Mouse (Mus musculus): Measurements from ENCODE around the gene Pgrmc2. TPM values are rescaled to one million over a fixed set of nuclear protein-coding genes. Genes with fewer than 3 reads are reported as not detected.
A peak's percentile ranks its signal among the peaks of the same experiment; 100 is the strongest.

The Pgrmc2 gene
- polyA plus RNA-seq (2012; rRNA removed): 19.4 and 21.5 TPM in 2 replicates

DNA sequence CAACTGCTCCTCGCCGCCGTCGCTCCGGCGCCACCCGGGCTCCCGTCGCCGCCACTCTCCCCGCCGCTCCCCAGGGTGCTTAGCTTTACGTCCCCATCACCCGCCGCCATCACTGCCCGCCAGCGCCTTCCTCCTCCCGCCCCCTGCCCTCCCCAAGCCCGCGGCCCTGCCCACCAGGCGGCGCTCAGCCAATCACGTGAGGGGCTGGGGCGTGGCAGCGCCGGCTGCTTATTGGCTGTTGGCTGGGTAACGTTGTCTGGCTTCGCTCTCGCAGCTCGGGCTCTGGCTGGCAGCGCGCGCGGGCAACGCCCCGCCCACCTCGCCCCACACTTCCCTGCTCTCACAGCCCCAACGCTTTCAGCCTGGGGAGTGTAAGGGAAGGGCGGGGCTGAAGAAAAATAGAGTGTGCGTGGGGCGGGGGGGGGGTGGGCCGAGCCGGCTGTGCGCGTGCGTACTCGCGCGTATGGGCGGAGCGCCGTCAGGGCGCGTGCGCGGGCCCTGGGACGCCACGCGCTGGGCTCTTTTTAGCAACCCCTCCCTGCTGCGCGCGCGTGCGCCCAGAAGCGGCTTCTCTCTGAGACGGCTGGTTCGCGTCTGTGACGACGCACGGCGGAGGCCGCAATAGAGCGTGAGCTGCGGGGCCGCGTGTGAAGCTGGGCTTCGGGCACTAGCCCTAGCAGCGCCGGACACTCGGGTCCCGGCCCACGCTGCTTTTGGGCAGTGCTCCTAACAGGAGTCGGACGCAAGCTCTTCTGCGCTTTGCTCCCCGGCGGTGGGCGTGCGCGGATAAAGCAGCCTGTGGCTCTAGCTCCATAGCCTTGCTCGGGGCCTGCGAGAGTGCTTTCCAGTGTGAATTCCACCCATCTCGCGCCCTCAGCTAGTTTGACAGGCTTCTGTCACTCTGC is at the start of gene Pgrmc2:
Gene Pgrmc2, minus strand, starts transcription at position 162 of the 905 bp plus-strand sequence.
- Histone ChIP-seq H3K36me3 (ENCODE audit: control insufficient read depth, insufficient read depth, low read length) (no peaks in the 10 kb centered on the region), H3K27ac (ENCODE audit: insufficient read depth, low read depth, low read length) (peak within 1 kb of the TSS; percentile 72), H3K4me3 (ENCODE audit: insufficient read depth, low read depth, low read length) (peak within 1 kb of the TSS; percentile 70), H3K27me3 (replicated peaks; ENCODE audit: control insufficient read depth, insufficient read depth, low read length) (no peaks in the 10 kb centered on the region), H3K4me1 (ENCODE audit: control insufficient read depth, insufficient read depth, low read length) (no peaks in the 10 kb centered on the region)
- TF ChIP-seq POLR2A (IDR thresholded peaks at IDR 0.05; ENCODE audit: low read depth, low read length) (peak; percentile 82), CTCF (conservative IDR thresholded peaks at IDR 0.05; ENCODE audit: insufficient read depth, insufficient read length, low read depth, low read length) (no peak; the same call in 1 of the 2 replicates)
- under 1% methylated on average over 91 of the region's 95 CpGs for WGBS
- DNase-seq: peak; percentile 99

DNA sequence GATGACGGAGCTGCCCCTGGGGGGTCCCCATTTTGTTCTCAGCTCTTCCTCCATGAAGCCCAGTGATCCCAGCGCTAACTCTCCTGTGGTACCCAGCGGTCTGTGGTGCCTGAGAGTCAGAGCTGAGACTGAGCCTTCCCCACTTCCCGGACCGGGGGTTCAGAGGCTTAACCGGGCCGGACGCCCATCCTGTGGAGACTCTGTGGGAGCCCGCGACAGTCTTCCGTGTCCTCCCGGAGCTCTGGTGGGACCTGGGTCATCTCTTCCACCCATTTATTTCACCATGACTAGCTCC is 41.1 kb upstream of the Pgrmc2 start:
- Histone ChIP-seq H3K27me3 (replicated peaks; ENCODE audit: control insufficient read depth, insufficient read depth, low read length) (no peaks in the 10 kb centered on the region), H3K27ac (ENCODE audit: insufficient read depth, low read depth, low read length) (no peak overlapping the region), H3K4me1 (ENCODE audit: control insufficient read depth, insufficient read depth, low read length) (no peaks in the 10 kb centered on the region), H3K4me3 (ENCODE audit: insufficient read depth, low read depth, low read length) (no peak overlapping the region), H3K36me3 (ENCODE audit: control insufficient read depth, insufficient read depth, low read length) (no peaks in the 10 kb centered on the region)
- no peak for DNase-seq
- 32% methylated on average over 12 of the region's 12 CpGs for WGBS
- no peak for TF ChIP-seq CTCF (conservative IDR thresholded peaks at IDR 0.05; ENCODE audit: insufficient read depth, insufficient read length, low read depth, low read length)
- no peak for TF ChIP-seq POLR2A (IDR thresholded peaks at IDR 0.05; ENCODE audit: low read depth, low read length)

DNA sequence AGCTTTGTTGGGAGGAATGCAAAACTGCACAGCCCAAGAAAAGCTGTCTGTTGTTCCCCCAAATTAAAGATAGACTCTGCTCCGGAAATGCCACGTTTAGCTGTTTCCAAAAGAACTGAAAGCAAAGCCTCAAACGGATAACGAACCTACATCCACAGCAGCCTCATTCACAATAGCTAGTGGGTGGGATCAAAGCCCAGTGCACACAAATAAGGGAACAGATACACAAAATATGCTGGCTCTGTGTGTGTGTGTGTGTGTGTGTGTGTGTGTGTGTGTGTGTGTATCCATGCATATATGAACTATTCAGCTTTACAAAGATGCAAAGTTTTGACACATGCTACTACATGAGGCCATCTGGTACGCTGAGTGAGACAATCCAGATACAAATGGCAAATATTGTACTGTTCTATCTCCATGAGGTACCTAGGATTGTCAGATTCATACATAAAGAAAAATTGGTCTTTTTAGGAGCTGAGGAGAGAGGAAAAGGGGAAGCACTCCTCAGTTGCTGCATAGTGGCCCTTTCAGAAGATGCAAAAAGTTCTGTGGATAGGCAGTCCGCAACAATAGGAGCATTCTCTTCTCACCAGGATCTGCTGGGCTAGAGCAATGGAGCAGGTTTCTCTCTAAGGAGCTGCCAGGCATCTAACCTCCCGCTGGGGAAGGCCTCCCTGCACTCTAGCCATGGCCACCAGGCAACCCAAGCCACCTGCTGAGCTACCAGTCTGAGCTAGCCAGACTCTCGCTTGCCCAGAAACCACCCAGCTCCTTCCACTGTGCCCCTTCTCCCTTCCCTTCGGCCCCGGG is 40.5 kb upstream of the Pgrmc2 start:
- Histone ChIP-seq H3K27me3 (replicated peaks; ENCODE audit: control insufficient read depth, insufficient read depth, low read length) (no peaks in the 10 kb centered on the region), H3K4me3 (ENCODE audit: insufficient read depth, low read depth, low read length) (no peak overlapping the region), H3K4me1 (ENCODE audit: control insufficient read depth, insufficient read depth, low read length) (no peaks in the 10 kb centered on the region), H3K36me3 (ENCODE audit: control insufficient read depth, insufficient read depth, low read length) (no peaks in the 10 kb centered on the region), H3K27ac (ENCODE audit: insufficient read depth, low read depth, low read length) (no peak overlapping the region)
- no peak for DNase-seq
- no peak for TF ChIP-seq CTCF (conservative IDR thresholded peaks at IDR 0.05; ENCODE audit: insufficient read depth, insufficient read length, low read depth, low read length)
- TF ChIP-seq POLR2A (IDR thresholded peaks at IDR 0.05; ENCODE audit: low read depth, low read length): no peak
- 50% methylated on average over 10 of the region's 10 CpGs for WGBS

DNA sequence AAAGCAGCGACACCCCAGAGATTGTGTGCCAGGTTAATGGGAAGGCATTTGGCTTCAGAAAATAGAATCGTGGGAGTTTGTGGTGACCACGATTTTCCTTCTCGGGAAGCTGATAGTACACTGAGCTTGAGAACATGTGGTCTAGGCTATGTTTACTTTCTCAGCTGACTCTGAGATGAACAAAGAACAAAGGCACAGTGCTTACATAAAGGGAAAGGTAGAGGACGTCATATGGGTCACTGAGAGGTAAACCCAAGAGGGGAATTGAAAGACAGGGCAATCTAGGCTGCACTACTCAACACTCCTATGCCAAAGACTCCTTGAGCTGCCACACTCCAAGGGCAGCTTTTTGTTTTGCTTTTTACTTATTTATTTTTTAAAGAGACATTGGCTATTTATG is 35.3 kb upstream of the Pgrmc2 start:
- Histone ChIP-seq H3K27ac (ENCODE audit: insufficient read depth, low read depth, low read length) (no peak overlapping the region), H3K27me3 (replicated peaks; ENCODE audit: control insufficient read depth, insufficient read depth, low read length) (no peaks in the 10 kb centered on the region), H3K4me1 (ENCODE audit: control insufficient read depth, insufficient read depth, low read length) (no peaks in the 10 kb centered on the region), H3K36me3 (ENCODE audit: control insufficient read depth, insufficient read depth, low read length) (no peaks in the 10 kb centered on the region), H3K4me3 (ENCODE audit: insufficient read depth, low read depth, low read length) (no peak overlapping the region)
- WGBS: 73% methylated on average over 5 of the region's 5 CpGs
- DNase-seq: no peak
- TF ChIP-seq POLR2A (IDR thresholded peaks at IDR 0.05; ENCODE audit: low read depth, low read length): no peak
- TF ChIP-seq CTCF (conservative IDR thresholded peaks at IDR 0.05; ENCODE audit: insufficient read depth, insufficient read length, low read depth, low read length): no peak

DNA sequence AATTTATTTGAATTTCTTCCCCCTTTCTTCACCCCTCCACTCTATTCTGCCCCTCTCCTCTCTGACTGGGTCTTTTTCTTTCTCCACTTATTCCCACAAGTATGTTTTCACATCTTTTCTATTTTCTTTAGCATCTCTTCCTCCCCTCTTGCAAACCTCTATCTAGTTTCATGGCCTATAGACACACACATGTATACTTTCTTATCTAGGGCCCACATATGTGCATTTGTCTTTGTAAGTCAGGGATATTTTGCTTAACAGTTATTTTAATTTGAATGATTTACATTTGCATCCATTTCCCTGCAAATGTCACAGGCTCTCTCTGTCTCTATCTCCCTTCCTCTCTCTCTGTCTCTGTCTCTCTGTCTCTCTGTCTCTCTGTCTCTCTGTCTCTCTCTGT is 34.6 kb upstream of the Pgrmc2 start:
- no peaks in the 10 kb centered on the region for H3K36me3 ChIP-seq (ENCODE audit: control insufficient read depth, insufficient read depth, low read length)
- H3K27me3 ChIP-seq (replicated peaks; ENCODE audit: control insufficient read depth, insufficient read depth, low read length): no peaks in the 10 kb centered on the region
- DNase-seq: no peak
- H3K4me3 ChIP-seq (ENCODE audit: insufficient read depth, low read depth, low read length): no peak overlapping the region
- TF ChIP-seq POLR2A (IDR thresholded peaks at IDR 0.05; ENCODE audit: low read depth, low read length) (no peak), CTCF (conservative IDR thresholded peaks at IDR 0.05; ENCODE audit: insufficient read depth, insufficient read length, low read depth, low read length) (no peak)
- H3K27ac ChIP-seq (ENCODE audit: insufficient read depth, low read depth, low read length): no peak overlapping the region
- H3K4me1 ChIP-seq (ENCODE audit: control insufficient read depth, insufficient read depth, low read length): no peaks in the 10 kb centered on the region

DNA sequence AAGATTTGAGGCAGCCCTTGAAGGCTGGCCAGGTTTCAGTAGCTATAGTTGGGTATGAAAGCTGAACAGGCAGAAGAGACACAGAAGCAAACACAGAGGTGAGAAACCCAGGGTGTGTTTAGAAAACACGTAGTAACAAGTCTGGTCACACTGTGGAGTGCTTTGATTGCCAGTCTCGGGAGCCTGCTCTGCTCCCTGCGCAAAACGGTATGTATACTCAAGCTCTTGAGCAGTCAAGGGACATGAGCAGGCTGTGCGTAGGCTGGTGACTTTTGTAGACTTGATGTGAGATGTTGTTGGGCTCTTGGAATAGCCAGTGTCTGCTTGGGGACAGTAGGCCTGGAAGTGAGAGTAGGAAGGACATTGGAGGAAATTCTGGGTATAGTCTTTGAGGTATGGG is 30.3 kb upstream of the Pgrmc2 start:
- WGBS: 69% methylated on average over 5 of the region's 5 CpGs
- H3K27me3 ChIP-seq (replicated peaks; ENCODE audit: control insufficient read depth, insufficient read depth, low read length): no peaks in the 10 kb centered on the region
- no peaks in the 10 kb centered on the region for H3K4me1 ChIP-seq (ENCODE audit: control insufficient read depth, insufficient read depth, low read length)
- no peak for TF ChIP-seq POLR2A (IDR thresholded peaks at IDR 0.05; ENCODE audit: low read depth, low read length)
- no peak for TF ChIP-seq CTCF (conservative IDR thresholded peaks at IDR 0.05; ENCODE audit: insufficient read depth, insufficient read length, low read depth, low read length)
- no peak overlapping the region for H3K4me3 ChIP-seq (ENCODE audit: insufficient read depth, low read depth, low read length)
- no peak for DNase-seq
- no peak overlapping the region for H3K27ac ChIP-seq (ENCODE audit: insufficient read depth, low read depth, low read length)
- no peaks in the 10 kb centered on the region for H3K36me3 ChIP-seq (ENCODE audit: control insufficient read depth, insufficient read depth, low read length)

DNA sequence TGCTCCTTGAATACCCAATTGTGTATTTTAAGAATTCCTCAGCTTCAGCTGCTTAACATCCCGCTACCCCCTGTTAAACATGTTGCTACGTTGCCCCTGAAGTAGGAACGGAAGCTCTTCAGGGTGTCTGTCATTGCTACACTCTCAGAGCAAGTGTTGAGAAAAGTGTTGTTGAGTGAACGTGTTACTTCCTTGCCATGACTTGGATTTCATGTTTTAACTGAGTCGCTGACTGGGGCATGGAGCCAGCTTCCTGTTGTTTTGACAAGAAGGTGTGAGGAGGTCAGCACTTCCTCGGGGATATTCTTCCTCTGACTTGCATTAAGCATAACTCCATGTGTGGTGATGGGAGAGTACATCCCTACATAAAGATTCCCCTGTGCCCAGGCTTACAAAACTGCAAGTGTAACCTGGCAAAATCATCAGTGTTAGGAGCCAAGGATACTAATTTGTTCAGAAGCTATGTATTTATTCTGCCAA is 25.5 kb upstream of the Pgrmc2 start:
- Histone ChIP-seq H3K36me3 (ENCODE audit: control insufficient read depth, insufficient read depth, low read length) (no peaks in the 10 kb centered on the region), H3K4me1 (ENCODE audit: control insufficient read depth, insufficient read depth, low read length) (no peaks in the 10 kb centered on the region; the same call in 1 of the 2 replicates), H3K27ac (ENCODE audit: insufficient read depth, low read depth, low read length) (no peak overlapping the region), H3K4me3 (ENCODE audit: insufficient read depth, low read depth, low read length) (no peak overlapping the region), H3K27me3 (replicated peaks; ENCODE audit: control insufficient read depth, insufficient read depth, low read length) (no peaks in the 10 kb centered on the region; the same call in 1 of the 2 replicates)
- TF ChIP-seq POLR2A (IDR thresholded peaks at IDR 0.05; ENCODE audit: low read depth, low read length) (no peak), CTCF (conservative IDR thresholded peaks at IDR 0.05; ENCODE audit: insufficient read depth, insufficient read length, low read depth, low read length) (no peak)
- 17% methylated on average over 6 of the region's 6 CpGs for WGBS
- peak; percentile 25 for DNase-seq
